Mouse (Mus musculus) retina, postnatal 7 days (tissue): Measurements from ENCODE around the gene Cep63.

Experiments
- DNase-seq: peaks from one replicate; pipeline ENCODE4 v3.0.0-alpha.2; 2012; ENCODE audit warnings: low read depth, low spot score

Cep63 gene

GRCm38 (mm10) chr9:102625983-102626838, at the start of gene Cep63, which contains the start of gene Anapc13:
Cep63 (minus strand) TSS chr9:102626534.
Anapc13 (plus strand) TSS chr9:102626296.
- DNase-seq, result peak; percentile 97

GRCm38 (mm10) chr9:102675922-102676321, 49.6 kb upstream of the Cep63 start:
- DNase-seq, result no peak

GRCm38 (mm10) chr9:102673381-102673780, 47.0 kb upstream of the Cep63 start:
- DNase-seq, result no peak

GRCm38 (mm10) chr9:102668906-102669305, 42.6 kb upstream of the Cep63 start:
- DNase-seq, result no peak

- no peak for DNase-seq
Measured at GRCm38 (mm10) chr9:102668115-102668514, 41.8 kb upstream of the Cep63 start.

GRCm38 (mm10) chr9:102656355-102657095, 30.2 kb upstream of the Cep63 start:
- no peak for DNase-seq

- DNase-seq, result no peak
Measured at GRCm38 (mm10) chr9:102651199-102651720, 24.9 kb upstream of the Cep63 start.

- DNase-seq, result no peak
Measured at GRCm38 (mm10) chr9:102650637-102651036, 24.3 kb upstream of the Cep63 start.

- DNase-seq, result no peak
Measured at GRCm38 (mm10) chr9:102649917-102650527, 23.7 kb upstream of the Cep63 start.

GRCm38 (mm10) chr9:102647010-102647409, 20.7 kb upstream of the Cep63 start:
- DNase-seq, result no peak

GRCm38 (mm10) chr9:102645119-102645695, 18.9 kb upstream of the Cep63 start:
- no peak for DNase-seq

GRCm38 (mm10) chr9:102643486-102644101, 17.3 kb upstream of the Cep63 start:
- no peak for DNase-seq

GRCm38 (mm10) chr9:102643071-102643485, 16.7 kb upstream of the Cep63 start:
- DNase-seq, result no peak

GRCm38 (mm10) chr9:102641531-102641930, 15.2 kb upstream of the Cep63 start:
- no peak for DNase-seq

GRCm38 (mm10) chr9:102639510-102639909, 13.2 kb upstream of the Cep63 start:
- no peak for DNase-seq

GRCm38 (mm10) chr9:102638963-102639362, 12.6 kb upstream of the Cep63 start:
- no peak for DNase-seq

- no peak for DNase-seq
Measured at GRCm38 (mm10) chr9:102637115-102637514, 10.8 kb upstream of the Cep63 start.

- DNase-seq, result peak; percentile 56
Measured at GRCm38 (mm10) chr9:102636553-102636952, 10.2 kb upstream of the Cep63 start.

GRCm38 (mm10) chr9:102634453-102634852, 8.1 kb upstream of the Cep63 start:
- no peak for DNase-seq

- peak; percentile 67 for DNase-seq
Measured at GRCm38 (mm10) chr9:102632923-102633537, 6.7 kb upstream of the Cep63 start.

GRCm38 (mm10) chr9:102632173-102632572, 5.8 kb upstream of the Cep63 start:
- DNase-seq, result no peak
